Mouse (Mus musculus): Measurements from ENCODE around the gene Zfp536. TPM values are rescaled to one million over a fixed set of nuclear protein-coding genes. Genes with fewer than 3 reads are reported as not detected.

Gene Zfp536
- total and polyA plus RNA-seq, 3 experiments, result 3.1 to 10.1 (median 7.7) TPM

GRCm38 (mm10) chr7:37431471-37431870 lies 342.0 kb downstream of the Zfp536 start:
- no peaks in the 10 kb centered on the region for H3K27me3 ChIP-seq (ENCODE audit: control insufficient read depth, insufficient read depth, low read length)
- no peak for DNase-seq
- intact Hi-C loops (cut with DNase I), result no loop called here

GRCm38 (mm10) chr7:37426061-37426460 lies 347.4 kb downstream of the Zfp536 start:
- TF ChIP-seq CTCF (IDR thresholded peaks at IDR 0.05), result no peak
- TF ChIP-seq POLR2A (IDR thresholded peaks at IDR 0.05; ENCODE audit: insufficient read depth, low read depth, low read length), result no peak
- no peak for TF ChIP-seq EP300 (IDR thresholded peaks at IDR 0.05; ENCODE audit: insufficient read depth, low read depth, low read length)
- intact Hi-C loops (cut with DNase I), result no loop called here

More at GRCm38 (mm10) chr7:37431471-37431870, 342.0 kb downstream of the Zfp536 start:
- TF ChIP-seq POLR2A (IDR thresholded peaks at IDR 0.05; ENCODE audit: insufficient read depth, low read depth, low read length) (no peak), EP300 (IDR thresholded peaks at IDR 0.05; ENCODE audit: insufficient read depth, low read depth, low read length) (no peak), CTCF (IDR thresholded peaks at IDR 0.05) (no peak)
- H3K36me3 ChIP-seq (ENCODE audit: control insufficient read depth, insufficient read depth, low read length), result no peaks in the 10 kb centered on the region
- WGBS, result 81% methylated on average over 10 of the region's 10 CpGs
- no peaks in the 10 kb centered on the region for H3K79me2 ChIP-seq (replicated peaks; ENCODE audit: control insufficient read depth, insufficient read depth, low read length)
- no peak overlapping the region for H3K9ac ChIP-seq (ENCODE audit: low read depth, low read length)
- H3K4me1 ChIP-seq (ENCODE audit: control insufficient read depth, insufficient read depth, low read length), result no peaks in the 10 kb centered on the region
- H3K27ac ChIP-seq, result no peak overlapping the region
- H3K4me3 ChIP-seq, result no peak overlapping the region

GRCm38 (mm10) chr7:37422966-37423365 lies 350.5 kb downstream of the Zfp536 start:
- TF ChIP-seq EP300 (IDR thresholded peaks at IDR 0.05; ENCODE audit: insufficient read depth, low read depth, low read length) (no peak), POLR2A (IDR thresholded peaks at IDR 0.05; ENCODE audit: insufficient read depth, low read depth, low read length) (no peak), CTCF (IDR thresholded peaks at IDR 0.05) (no peak)
- Histone ChIP-seq H3K4me3 (no peak overlapping the region), H3K27me3 (ENCODE audit: control insufficient read depth, insufficient read depth, low read length) (no peaks in the 10 kb centered on the region), H3K9ac (ENCODE audit: low read depth, low read length) (no peak overlapping the region), H3K79me2 (replicated peaks; ENCODE audit: control insufficient read depth, insufficient read depth, low read length) (no peaks in the 10 kb centered on the region), H3K4me1 (ENCODE audit: control insufficient read depth, insufficient read depth, low read length) (no peaks in the 10 kb centered on the region), H3K36me3 (ENCODE audit: control insufficient read depth, insufficient read depth, low read length) (no peaks in the 10 kb centered on the region), H3K27ac (no peak overlapping the region)
- no peak for DNase-seq
- intact Hi-C loops (cut with DNase I), result no loop called here
- WGBS, result 54% methylated on average over 2 of the region's 2 CpGs

More at GRCm38 (mm10) chr7:37426061-37426460, 347.4 kb downstream of the Zfp536 start:
- no peaks in the 10 kb centered on the region for H3K36me3 ChIP-seq (ENCODE audit: control insufficient read depth, insufficient read depth, low read length)
- no peaks in the 10 kb centered on the region for H3K4me1 ChIP-seq (ENCODE audit: control insufficient read depth, insufficient read depth, low read length)
- H3K27ac ChIP-seq, result no peak overlapping the region
- no peak for DNase-seq
- no peaks in the 10 kb centered on the region for H3K27me3 ChIP-seq (ENCODE audit: control insufficient read depth, insufficient read depth, low read length)
- H3K4me3 ChIP-seq, result no peak overlapping the region
- no peak overlapping the region for H3K9ac ChIP-seq (ENCODE audit: low read depth, low read length)
- H3K79me2 ChIP-seq (replicated peaks; ENCODE audit: control insufficient read depth, insufficient read depth, low read length), result no peaks in the 10 kb centered on the region

Other genes with a start within 250 kb of the Zfp536 start
- 10 to 100 TPM; 15.1 to 19.9 TPM for gene Uri1, start 249.9 kb upstream of the Zfp536 start, total RNA-seq (2021)
- 5.8 and 13.2 TPM in 2 replicates for gene Uri1, start 249.9 kb upstream of the Zfp536 start, polyA plus RNA-seq (2012; rRNA removed)

Measured in heart, adult 2 months (tissue).